Mouse (Mus musculus) heart, postnatal 0 days (tissue): Measurements from ENCODE around the gene Mab21l2. TPM values are rescaled to one million over a fixed set of nuclear protein-coding genes. Genes with fewer than 3 reads are reported as not detected.

Experiments used
- ATAC-seq: fragments of 200-750 bp; cut with Nextera tagmentation; 2 replicates; pipeline ENCODE4 v1.8.0; 2017; ENCODE audit warnings: low read depth, moderate number of reproducible peaks, moderate library complexity; ENCODE audit not compliant: insufficient read depth
- DNase-seq: peaks from one replicate; pipeline ENCODE4 v3.0.0-alpha.2; 2016; ENCODE audit warnings: low spot score
- H3K27ac ChIP-seq: fragments of 300-500 bp; sonication (generic); 2 replicates; pipeline ENCODE4 v1.5.1; 2014; ENCODE audit warnings: low read depth, mild to moderate bottlenecking
- H3K27me3 ChIP-seq: fragments of 300-500 bp; sonication (generic); 2 replicates; pipeline ENCODE4 v1.6.1; 2014; ENCODE audit warnings: low read length, mixed read lengths; ENCODE audit not compliant: control insufficient read depth, insufficient read depth
- H3K36me3 ChIP-seq: fragments of 300-500 bp; sonication (generic); replicated peaks from 2 replicates; pipeline ENCODE4 v1.6.1; 2014; ENCODE audit warnings: low read length, mixed read lengths; ENCODE audit not compliant: control insufficient read depth, insufficient read depth
- H3K4me1 ChIP-seq: fragments of 300-500 bp; sonication (generic); 2 replicates; pipeline ENCODE4 v1.6.1; 2014; ENCODE audit warnings: antibody characterized with exemption; ENCODE audit not compliant: control insufficient read depth, insufficient read depth
- H3K4me2 ChIP-seq: fragments of 300-500 bp; sonication (generic); 2 replicates; pipeline ENCODE4 v1.6.1; 2014; ENCODE audit warnings: low read depth, mild to moderate bottlenecking, low read length, moderate library complexity
- H3K4me3 ChIP-seq: fragments of 300-500 bp; sonication (generic); 2 replicates; pipeline ENCODE4 v1.5.1; 2014; ENCODE audit warnings: low read depth, low read length
- H3K9ac ChIP-seq: fragments of 300-500 bp; sonication (generic); replicated peaks from 2 replicates; pipeline ENCODE4 v1.6.1; 2014; ENCODE audit warnings: low read depth, low read length, mixed read lengths
- H3K9me3 ChIP-seq: fragments of 300-500 bp; sonication (generic); replicated peaks from 2 replicates; pipeline ENCODE4 v1.6.1; 2016; ENCODE audit warnings: low read length; ENCODE audit not compliant: control insufficient read depth
- CTCF ChIP-seq: IDR thresholded peaks from 2 replicates; pipeline ENCODE4 v1.5.1; 2016; ENCODE audit warnings: antibody characterized with exemption, control low read depth, low read depth
- EP300 ChIP-seq: IDR thresholded peaks from 2 replicates; pipeline ENCODE4 v1.6.1; 2016; ENCODE audit warnings: antibody characterized with exemption, low read depth
- WGBS: fragments of 180-500 bp; shearing (Covaris S2); extraction: QIAGEN DNeasy Blood & Tissue Kit; methylation state at CpG from one replicate; pipeline ENCODE4 v1.1.7; 2014; 5-methylcytosine and 5-hydroxymethylcytosine counted together
- polyA plus RNA-seq: library from polyadenylated mRNA; unstranded; fragments of >200 nt; fragmentation: Nextera tagmentation; extraction: Ambion mirVana; gene quantifications from 2 replicates; pipeline ENCODE4 v1.2.1, GENCODE M21; 2015
- total RNA-seq: library from RNA; depleted of rRNA; stranded (reverse); fragments of >200 nt; gene quantifications from 2 replicates; pipeline ENCODE4 v1.2.3, GENCODE M21; 2014; ENCODE audit warnings: low replicate concordance

Mab21l2 gene
- total and polyA plus RNA-seq, 2 experiments from 2014 or later: 0.27 to 0.53 TPM

- H3K9ac ChIP-seq: no peak overlapping the region
- ATAC-seq: no peak
Measured at GRCm38 (mm10) chr3:86561396-86561795, 13.0 kb upstream of the Mab21l2 start.

GRCm38 (mm10) chr3:86561023-86561344 lies 12.6 kb upstream of the Mab21l2 start:
- no peak overlapping the region for H3K4me3 ChIP-seq
- no peak overlapping the region for H3K4me2 ChIP-seq
- 81% methylated on average over 1 of the region's 1 CpGs for WGBS
- H3K27ac ChIP-seq: no peak overlapping the region
- no peaks in the 10 kb centered on the region for H3K4me1 ChIP-seq
- no peaks in the 10 kb centered on the region for H3K9me3 ChIP-seq
- no peaks in the 10 kb centered on the region for H3K36me3 ChIP-seq
- ATAC-seq (no peak), DNase-seq (no peak)
- TF ChIP-seq EP300 (no peak), CTCF (no peak)
- no peaks in the 10 kb centered on the region for H3K27me3 ChIP-seq
- H3K9ac ChIP-seq: no peak overlapping the region

More at GRCm38 (mm10) chr3:86561396-86561795, 13.0 kb upstream of the Mab21l2 start:
- no peaks in the 10 kb centered on the region for H3K9me3 ChIP-seq
- WGBS: 89% methylated on average over 1 of the region's 1 CpGs
- no peak for DNase-seq
- no peak overlapping the region for H3K27ac ChIP-seq
- TF ChIP-seq EP300 (no peak), CTCF (no peak)
- H3K4me1 ChIP-seq: no peaks in the 10 kb centered on the region
- H3K4me3 ChIP-seq: no peak overlapping the region
- no peak overlapping the region for H3K4me2 ChIP-seq
- no peaks in the 10 kb centered on the region for H3K36me3 ChIP-seq
- no peaks in the 10 kb centered on the region for H3K27me3 ChIP-seq

GRCm38 (mm10) chr3:86560281-86561022 lies 12.0 kb upstream of the Mab21l2 start:
- no peaks in the 10 kb centered on the region for H3K9me3 ChIP-seq
- WGBS: 84% methylated on average over 4 of the region's 4 CpGs
- TF ChIP-seq EP300 (no peak), CTCF (no peak)
- DNase-seq (no peak), ATAC-seq (no peak)
- no peak overlapping the region for H3K4me2 ChIP-seq
- no peak overlapping the region for H3K4me3 ChIP-seq
- no peak overlapping the region for H3K9ac ChIP-seq
- no peaks in the 10 kb centered on the region for H3K4me1 ChIP-seq
- no peaks in the 10 kb centered on the region for H3K36me3 ChIP-seq
- no peaks in the 10 kb centered on the region for H3K27me3 ChIP-seq
- H3K27ac ChIP-seq: no peak overlapping the region

GRCm38 (mm10) chr3:86559635-86560034 lies 11.2 kb upstream of the Mab21l2 start:
- Histone ChIP-seq H3K4me3 (no peak overlapping the region), H3K27ac (no peak overlapping the region), H3K27me3 (no peaks in the 10 kb centered on the region), H3K4me1 (no peaks in the 10 kb centered on the region), H3K36me3 (no peaks in the 10 kb centered on the region), H3K4me2 (no peak overlapping the region), H3K9me3 (no peaks in the 10 kb centered on the region), H3K9ac (no peak overlapping the region)
- ATAC-seq (no peak), DNase-seq (no peak)
- no peak for TF ChIP-seq EP300
- TF ChIP-seq CTCF: no peak
- WGBS: 76% methylated on average over 4 of the region's 4 CpGs

GRCm38 (mm10) chr3:86558976-86559375 lies 10.5 kb upstream of the Mab21l2 start:
- Histone ChIP-seq H3K36me3 (no peaks in the 10 kb centered on the region), H3K4me2 (no peak overlapping the region), H3K9ac (no peak overlapping the region), H3K27me3 (no peaks in the 10 kb centered on the region), H3K4me3 (no peak overlapping the region), H3K27ac (no peak overlapping the region), H3K9me3 (no peaks in the 10 kb centered on the region), H3K4me1 (no peaks in the 10 kb centered on the region)
- no peak for ATAC-seq
- WGBS: 43% methylated on average over 1 of the region's 1 CpGs
- TF ChIP-seq CTCF (no peak), EP300 (no peak)
- no peak for DNase-seq

- 81% methylated on average over 5 of the region's 5 CpGs for WGBS
- Histone ChIP-seq H3K9me3 (no peaks in the 10 kb centered on the region), H3K4me3 (no peak overlapping the region), H3K4me2 (no peak overlapping the region), H3K9ac (no peak overlapping the region), H3K27me3 (peaks cover 43% of the 10 kb centered on the region), H3K36me3 (no peaks in the 10 kb centered on the region), H3K4me1 (peaks cover 7% of the 10 kb centered on the region; the same call in 1 of the 2 replicates), H3K27ac (no peak overlapping the region)
- no peak for TF ChIP-seq CTCF
- TF ChIP-seq EP300: no peak
- DNase-seq (no peak), ATAC-seq (no peak)
Measured at GRCm38 (mm10) chr3:86552170-86552569, 3.7 kb upstream of the Mab21l2 start.
